Mouse (Mus musculus): Measurements from ENCODE around the gene Ndufs8.

DNA sequence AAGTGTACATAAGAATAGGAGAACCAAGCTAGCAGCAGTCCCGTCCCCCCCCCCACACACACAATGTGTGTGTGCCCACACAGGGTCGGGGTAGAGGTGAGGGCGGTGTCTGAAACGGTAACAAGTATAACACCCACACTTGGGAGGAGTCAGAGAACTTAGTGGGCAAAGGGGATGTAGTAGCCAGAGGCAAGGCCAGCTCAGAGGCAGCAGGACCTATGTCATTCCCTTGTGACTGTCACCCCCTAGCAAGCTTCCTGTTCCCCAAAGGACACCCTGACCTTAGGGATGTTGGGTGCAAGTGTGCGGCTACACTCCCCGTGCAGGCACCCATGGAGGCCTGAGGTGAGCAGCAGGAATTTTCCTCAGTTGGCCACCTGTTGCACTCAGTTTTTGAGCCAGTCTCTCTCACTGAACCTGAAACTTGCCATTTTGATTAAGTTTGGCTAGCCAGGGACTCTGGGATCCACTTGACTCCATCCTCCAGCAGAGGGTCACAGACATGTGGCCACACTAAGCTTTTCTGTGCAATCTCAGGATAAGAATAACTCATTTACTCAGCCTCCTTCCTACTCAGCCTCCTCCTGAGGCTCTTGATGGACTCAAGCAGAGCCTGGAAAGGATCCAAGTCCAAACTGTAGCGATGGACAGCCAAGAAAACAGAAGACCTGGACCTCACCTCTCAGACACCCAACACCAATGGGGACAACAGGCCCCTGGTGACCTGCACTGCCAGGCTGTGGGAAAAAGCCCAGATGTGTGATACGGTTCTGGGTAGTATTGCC, 4.5 kb downstream of the Ndufs8 start:
- TF ChIP-seq CTCF (IDR thresholded peaks at IDR 0.05; ENCODE audit: low read depth) (no peak), EP300 (IDR thresholded peaks at IDR 0.05; ENCODE audit: low read depth) (no peak)
